Mouse (Mus musculus) adrenal gland, adult 8-10 months (tissue): ENCODE data around the gene Dnajb5. TPM values are rescaled to one million over a fixed set of nuclear protein-coding genes. Genes with fewer than 3 reads are reported as not detected.

ENCODE experiments used
- DNase-seq: peaks from one replicate; pipeline ENCODE4 v3.0.0; 2022
- total RNA-seq, 4 experiments: library from RNA; stranded (reverse); gene quantifications; 2 replicates each; pipeline ENCODE4 v1.2.4; 2022

The Dnajb5 gene
- total RNA-seq, 4 experiments from 2014 or later = 12.9 to 20.5 (median 18.2) TPM

DNA sequence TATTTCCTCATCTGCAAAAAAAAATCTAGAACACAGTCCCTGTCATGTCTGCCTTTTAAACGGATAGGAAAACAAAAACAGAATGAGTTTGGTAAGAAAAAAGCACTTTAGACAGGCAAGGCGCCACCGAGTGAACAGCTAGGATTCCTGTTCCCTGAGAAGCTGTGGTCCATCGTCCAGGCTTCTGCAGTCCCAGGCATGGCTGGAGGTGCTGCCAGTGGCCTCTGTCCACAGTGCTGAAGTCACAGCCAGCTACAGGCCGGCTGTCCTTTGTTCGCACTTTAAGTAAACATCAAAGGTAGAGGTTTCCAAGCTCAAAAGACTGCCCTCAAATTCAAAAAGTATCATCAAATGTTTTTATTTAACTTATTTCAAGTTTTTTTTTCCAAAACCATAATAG, 4.6 kb upstream of the Dnajb5 start:
- no peak for DNase-seq

DNA sequence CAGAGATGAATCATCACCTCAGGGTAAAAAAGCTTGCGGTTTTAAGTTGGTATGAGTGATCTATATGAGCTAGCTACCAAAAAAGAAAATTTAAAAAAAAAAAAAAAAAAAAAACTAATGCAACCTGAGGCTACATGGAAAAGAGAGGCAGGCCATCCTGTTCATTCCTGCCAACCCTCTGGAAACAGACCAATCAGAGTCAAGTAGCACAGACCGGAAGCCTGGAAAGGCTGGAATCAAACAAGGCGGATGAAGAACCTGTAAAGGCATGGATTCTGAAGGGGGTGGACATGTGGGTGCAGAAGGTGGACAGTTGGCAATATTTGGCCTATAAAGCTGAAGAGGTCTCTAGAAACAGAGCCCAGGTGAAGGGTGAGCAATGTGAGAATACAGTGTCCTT, 4.2 kb upstream of the Dnajb5 start:
- no peak for DNase-seq

DNA sequence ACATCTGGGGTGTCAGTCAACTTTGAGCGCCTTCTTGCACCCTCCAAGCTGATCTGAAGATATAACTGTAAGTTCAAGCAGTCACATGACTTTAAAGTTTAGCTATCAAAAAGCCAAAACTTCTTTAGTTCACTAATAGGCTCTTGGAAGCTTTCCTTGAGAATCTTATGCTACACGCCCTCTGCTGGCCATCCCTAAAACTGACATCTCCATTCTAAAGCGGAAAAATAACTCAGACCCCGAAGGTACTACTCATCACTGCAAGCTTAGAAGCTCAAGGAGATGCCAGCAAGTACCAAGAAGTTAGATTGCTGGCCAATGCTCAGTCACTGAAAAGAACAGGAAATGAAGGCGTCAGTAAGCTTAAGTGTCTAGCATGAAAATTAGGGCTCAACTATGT, 3.7 kb upstream of the Dnajb5 start:
- no peak for DNase-seq

DNA sequence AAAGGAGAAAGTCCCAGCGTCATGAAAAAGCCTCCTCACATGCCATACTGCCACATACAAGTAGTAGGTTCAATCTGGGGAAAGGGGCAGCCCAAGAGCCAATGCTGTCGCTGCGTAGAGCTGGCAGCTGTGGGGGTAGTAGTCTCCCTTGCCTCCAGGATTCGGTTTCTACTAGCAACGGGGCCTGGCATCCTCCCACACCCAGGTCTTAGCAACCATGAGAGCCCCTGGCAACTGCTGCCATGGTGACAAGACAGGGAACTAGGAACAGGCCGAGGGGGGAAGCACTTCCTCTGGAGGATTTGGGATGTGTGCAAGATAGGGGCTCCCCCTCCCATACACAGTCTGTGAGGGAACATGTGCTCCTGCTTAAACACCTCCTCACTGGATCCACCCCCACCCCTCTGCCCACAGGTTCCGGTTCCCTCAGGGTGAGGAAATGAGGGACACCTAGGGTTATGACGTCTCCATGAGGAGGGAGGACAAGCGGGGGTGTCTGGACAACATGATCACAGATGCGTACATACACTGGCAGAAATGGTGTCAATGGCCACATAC, 2.8 kb upstream of the Dnajb5 start:
- DNase-seq = no peak

DNA sequence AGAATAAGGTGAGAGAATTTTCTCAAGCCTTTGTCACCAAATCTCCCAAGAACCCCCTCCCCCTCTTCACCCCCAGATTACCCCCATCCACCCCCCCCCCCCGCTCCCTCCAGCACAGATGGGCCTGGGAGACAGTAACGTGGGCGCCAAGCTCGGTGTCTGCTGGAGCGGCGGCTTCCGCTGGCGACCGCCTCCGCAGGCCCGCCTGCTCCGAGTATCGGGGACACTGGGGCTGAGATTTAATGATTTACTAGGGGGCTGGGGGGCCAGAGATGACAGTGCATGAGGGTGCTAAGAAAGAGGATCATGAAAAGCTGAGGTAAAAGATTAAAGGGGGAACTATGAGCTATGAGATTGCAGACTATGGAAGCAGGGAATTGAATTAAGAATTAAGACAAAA, 1.1 kb upstream of the Dnajb5 start:
- no peak for DNase-seq

DNA sequence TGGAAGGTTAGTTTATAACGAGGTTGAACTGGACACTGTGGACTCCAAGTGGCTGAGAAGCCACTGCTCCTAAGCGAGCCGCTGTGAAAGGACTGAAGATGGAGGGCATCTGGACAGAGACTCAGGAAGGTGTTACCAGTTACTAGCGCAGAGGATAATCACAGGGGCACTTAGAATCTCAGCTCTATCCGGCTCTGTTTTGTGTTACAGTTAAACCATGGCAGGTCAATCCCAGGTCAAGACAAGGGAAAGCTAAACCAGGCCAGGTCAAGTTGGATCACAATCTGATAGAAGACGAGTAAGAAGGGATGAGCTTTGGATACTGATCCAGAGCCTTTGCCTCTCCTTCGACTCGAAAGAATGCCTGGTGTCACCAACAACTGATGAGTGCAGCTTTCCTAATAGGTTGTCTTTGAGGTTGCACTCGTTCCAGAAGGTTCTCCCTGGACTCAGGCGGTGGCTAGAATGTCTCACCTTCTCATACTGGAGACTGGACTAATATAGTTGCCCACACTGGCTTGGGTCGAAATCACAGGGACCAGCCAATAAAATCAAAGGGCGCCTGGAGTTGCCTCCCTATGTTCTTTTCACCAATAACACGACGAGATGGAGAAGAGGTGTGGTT, 451 bp upstream of the Dnajb5 start:
- no peak for DNase-seq

DNA sequence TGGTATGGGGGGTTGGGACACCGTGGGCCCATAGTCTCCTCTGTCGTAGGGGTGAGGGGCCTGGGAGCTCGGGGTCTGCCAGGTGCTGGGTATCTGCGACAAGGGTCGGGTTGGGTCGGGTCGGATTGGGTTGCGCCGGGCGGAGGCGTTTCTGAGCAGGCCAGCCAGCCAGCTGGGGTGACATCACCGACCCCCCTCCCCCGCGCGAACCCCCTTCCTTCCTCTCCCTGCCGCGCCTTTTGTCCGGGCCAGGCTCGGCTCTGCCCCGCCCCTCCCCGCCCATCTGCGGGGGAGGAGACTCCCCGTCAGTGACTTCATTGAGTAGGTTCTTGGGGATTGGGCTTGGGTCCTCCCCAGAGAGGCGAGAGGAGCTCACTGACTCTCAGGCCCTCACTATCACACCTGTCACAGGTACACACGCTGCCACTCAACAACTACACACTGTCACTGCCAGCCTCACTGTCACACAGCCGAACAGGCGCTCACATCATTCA, 498 bp downstream of the Dnajb5 start:
- DNase-seq = peak; percentile 83

DNA sequence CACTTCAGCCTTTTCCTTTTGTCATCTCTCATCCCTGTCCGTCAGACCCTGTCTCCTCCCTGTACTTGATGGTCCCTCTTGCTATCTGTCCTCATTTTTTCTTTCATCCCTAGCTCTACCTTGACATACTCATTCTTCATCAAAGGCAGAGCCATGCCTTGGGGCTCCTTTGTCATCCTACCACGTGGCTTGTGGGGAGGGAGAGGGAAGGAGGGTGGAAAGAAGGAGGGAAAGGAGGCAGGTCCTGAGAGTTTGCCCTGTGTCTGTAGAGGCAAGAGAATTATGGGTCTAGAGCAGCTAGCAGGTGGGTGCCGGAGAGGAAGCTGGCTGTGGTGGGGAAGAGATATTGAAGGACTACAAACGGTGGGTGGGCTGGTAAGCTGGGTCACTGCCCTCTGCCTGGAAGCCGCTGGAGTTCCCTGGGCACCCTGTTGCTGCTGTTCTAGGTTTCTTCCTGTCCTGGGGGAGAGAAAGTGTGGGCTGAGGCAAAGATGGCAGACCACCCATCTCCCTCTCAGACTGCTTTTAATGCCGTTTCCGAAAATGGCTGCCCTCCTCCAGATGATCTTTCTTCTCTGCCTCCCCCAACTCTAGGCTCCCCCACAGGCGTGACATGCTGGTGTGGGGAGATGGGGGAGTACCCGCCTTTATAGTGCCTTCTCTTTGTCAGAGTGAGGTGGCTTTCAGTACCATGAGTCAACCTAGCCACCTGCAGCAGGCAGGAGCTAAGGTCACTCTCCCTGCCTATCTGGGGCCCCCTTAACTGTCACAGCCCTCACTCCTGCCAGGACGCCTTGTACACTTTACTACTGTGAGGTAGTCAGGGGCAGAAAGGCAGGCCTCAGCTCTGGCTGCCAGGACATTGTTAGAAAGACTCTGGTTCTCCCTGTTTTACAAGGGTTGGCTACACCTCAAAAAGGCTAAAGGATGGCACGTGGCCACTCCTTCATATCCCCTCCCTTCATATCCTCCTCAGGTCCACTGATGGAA, 1.9 kb downstream of the Dnajb5 start:
- DNase-seq = no peak

DNA sequence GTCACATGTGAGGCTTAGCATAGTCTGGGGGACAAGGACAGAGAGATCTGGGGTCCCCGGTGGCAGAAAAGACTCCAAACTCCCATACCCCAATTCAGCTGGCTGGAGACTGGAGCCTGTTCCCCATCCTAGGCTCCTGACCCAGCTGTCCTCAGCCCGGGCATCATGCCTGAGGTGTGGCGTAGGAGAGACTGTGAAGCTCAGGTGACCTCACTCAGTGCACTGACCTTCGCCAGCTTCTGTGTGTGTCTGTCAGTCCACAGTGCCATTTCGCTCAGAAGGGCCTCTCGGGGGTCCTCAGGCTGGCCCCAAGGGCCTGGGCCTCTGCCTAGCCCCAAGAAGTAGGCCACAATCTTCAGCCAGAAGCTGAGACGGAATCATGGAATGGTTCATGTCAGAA, 2.9 kb downstream of the Dnajb5 start:
- DNase-seq = no peak

DNA sequence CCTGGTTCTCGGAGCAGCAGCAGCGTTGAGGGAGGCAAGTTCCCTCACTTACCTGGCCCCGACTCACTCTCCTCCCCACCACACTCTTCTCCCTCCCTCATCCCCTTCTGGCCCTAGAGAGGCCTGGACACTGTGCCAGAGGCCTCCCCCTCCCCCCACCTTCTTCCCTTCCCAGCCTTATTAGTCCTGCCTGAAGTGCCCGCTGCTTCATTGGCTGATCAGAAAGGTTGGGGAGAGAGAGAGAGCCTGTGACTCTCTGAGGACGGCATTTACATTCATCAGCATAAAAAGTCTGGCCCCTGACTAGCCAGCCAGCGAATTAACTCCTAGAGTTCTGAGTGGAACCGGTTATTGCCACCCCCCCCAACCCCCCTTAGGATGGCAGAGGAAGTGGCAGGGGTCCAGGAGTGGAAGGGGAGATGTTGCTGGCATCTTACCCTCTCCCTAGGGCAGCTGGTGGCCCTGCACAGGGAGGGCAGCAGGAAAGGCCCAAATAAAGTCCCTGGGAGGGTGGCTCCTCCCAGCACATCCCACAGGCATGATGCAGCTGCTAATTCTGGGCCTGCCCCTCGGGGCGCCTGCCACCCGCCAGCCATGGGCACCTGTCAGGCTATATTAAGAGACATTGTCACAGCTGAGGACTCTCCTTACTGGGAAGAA, 4.0 kb downstream of the Dnajb5 start:
- DNase-seq = no peak

DNA sequence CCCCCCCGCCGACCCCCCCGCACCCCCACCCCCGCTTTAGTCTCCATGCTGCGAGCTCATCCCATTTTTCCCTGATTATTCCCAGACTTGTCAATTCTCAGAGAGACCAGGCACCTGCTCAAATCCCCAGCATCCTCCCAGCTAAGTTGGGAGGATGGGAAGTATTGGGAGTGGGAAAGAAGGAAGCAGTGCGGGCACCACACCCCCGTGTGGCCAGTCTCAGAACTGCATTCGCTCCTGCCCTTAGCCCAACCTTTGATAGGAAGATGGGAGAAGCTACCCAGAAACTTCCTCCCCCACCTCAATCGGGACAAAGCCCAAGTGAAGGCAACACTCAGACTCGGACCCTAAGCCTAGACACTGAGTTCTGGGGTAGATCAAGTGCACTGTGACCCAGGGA, 4.7 kb downstream of the Dnajb5 start:
- no peak for DNase-seq

DNA sequence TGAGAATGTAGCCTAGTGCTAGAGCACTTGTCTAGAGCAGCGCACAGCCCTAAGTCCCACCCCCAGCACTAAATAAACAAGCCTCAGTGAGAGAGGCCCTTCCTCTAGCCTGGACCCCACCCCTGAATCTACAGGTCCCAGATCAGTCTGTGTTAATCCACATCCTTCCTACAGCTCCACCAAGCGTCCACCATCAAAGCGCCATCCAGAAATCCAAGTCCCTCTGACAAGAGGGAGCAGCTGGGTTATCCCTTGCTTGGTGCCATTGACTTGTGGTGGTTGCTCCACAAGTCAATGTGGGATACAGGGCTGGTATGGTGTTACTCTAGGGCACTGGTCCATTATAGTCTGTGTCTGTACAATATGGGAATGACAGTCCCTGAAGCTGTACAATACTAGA, 5.6 kb downstream of the Dnajb5 start:
- no peak for DNase-seq

DNA sequence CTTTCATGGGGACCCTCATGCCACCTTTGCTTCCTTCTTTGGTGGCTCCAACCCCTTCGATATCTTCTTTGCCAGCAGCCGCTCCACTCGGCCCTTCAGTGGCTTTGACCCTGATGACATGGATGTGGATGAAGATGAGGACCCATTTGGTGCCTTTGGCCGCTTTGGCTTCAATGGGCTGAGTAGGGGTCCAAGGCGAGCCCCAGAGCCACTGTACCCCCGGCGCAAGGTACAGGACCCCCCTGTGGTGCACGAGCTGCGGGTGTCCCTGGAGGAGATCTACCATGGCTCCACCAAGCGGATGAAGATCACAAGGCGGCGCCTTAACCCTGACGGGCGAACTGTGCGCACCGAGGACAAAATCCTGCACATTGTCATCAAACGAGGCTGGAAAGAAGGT, 7.0 kb downstream of the Dnajb5 start:
- no peak for DNase-seq

DNA sequence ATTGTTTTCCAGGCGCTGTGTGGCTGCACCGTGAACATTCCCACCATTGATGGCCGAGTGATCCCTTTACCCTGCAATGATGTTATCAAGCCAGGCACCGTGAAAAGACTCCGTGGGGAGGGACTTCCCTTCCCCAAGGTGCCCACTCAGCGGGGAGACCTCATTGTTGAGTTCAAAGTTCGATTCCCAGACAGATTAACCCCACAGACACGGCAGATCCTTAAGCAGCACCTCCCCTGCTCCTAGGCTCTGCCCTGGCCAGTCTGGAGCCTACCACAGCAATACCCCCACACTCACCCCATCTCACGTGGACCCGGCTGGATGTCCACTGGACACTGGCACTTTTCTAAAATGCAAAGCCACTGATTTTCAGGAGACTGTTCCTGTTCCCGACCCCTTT, 7.7 kb downstream of the Dnajb5 start:
- DNase-seq = no peak

DNA sequence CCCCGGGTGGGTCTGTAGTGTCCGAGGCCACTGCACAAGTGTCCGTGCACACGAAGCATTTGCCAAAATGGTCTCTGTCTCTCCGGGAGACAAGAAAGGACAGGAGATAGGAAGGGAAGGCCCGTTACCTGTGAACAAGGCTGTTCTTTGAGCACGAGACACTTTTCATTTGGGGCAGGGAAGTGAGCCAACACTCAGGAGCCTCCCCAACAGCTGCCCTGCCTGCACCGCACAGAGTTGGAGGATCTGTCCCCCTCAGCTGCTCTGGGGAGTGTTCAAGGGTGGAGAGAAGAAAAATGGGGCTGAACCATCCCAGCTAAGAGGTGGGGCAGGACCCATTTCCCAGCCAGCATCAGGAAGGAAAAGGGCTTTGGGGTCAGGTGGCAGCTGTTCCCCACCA, 8.4 kb downstream of the Dnajb5 start:
- DNase-seq = no peak

DNA sequence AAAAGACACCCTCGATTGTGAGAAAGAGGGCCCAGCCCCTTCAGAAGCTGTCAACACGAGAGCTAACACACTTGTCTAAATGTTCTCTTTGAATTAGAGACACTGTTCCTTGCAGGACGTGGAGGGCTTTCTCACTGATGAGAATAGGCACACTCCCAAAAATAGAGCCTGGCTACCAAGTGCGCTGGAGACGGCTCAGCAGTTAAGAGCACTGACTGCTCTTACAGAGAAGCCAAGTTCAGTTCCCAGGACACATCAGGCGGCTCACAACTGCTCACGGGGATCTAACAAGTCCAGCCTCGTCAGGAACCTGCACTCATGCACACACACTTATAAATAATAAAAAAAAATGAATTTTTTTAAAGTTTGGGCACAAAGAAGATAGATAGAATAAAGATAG, 9.3 kb downstream of the Dnajb5 start:
- DNase-seq = no peak

DNA sequence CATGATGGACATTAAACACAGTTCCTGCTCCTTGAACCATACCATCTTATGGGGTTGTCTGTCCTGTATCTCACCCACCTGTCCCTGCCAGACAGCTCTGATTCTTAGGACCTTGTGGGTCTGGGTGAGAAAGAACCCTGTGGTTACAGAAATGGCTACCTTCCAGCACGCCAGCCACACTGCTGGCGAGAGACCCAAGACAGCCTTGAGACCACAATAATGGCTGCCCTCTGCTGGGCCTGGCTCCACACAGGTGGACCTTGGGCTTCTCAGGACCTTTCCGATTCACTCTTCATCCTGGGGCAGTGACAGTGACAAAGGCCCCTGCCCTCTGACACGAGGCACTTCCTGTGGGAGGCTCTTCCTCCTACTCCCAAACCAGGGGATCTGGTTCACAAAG, 9.8 kb downstream of the Dnajb5 start:
- DNase-seq = no peak

DNA sequence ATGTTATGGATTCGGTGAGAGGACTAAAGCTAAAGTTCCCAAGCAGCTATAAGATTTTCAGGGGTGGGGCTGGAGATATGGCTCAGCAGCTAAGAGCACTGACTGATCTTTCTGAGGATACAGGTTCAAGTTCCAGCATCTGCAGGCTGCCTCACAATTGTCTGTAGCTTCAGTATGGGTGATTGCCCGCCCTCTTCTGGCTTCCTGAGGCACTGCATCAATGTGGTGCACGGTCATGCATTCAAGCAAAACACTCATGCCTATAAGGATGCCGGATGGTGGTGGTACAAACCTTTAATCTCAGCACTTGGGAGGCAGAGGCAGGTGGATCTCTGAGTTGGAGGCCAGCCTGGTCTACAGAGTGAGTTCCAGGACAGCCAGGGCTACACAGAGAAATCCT, 12.0 kb downstream of the Dnajb5 start:
- DNase-seq = no peak

DNA sequence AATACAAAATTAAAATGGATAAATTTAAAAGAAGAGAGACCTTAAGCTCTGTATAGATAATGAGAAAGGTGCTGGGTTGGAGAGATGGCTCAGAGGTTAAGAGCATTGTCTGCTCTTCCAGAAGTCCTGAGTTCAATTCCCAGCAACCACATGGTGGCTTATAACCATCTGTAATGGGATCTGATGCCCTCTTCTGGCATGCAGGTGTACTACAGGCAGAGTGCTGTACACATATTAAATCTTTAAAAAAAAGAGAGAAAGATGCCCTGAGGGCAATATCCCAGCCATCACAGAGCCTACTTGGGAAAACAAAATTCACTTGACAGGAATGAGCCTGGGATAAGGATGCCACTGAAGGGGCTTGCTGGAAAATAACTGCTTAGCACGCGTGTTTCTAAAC, 13.9 kb downstream of the Dnajb5 start:
- no peak for DNase-seq

DNA sequence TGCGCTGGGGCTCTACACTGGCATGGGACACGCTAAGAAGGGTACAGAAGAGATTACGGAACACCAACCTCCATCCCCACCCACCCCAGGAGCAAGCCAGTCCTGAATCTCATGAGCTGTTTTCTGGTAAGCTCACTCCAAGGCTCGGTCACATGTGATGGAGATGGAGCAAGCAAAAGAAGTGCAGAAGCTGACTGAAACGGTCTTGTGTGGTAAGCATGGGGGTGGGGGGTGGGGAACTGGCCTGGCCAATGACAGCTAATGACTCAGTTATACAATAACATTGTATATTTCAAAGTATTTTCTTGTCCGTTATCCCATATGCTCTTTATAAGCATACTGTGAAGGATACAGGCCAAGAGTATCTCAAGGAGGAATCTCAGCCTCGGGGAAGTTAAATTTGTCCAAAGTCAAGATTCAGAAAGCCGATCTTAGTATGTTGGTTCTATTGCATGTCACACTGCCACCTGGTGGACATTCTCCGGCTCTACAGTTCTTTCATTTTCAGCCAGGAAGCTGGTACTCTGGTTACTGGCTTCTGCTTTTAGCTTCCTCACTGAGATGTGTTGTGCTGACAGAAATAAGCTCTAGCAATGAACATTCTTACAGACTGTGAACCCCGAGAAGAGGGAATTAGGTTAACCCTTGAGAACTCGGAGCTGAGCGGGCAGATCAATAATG, 15.6 kb downstream of the Dnajb5 start:
- DNase-seq = no peak

DNA sequence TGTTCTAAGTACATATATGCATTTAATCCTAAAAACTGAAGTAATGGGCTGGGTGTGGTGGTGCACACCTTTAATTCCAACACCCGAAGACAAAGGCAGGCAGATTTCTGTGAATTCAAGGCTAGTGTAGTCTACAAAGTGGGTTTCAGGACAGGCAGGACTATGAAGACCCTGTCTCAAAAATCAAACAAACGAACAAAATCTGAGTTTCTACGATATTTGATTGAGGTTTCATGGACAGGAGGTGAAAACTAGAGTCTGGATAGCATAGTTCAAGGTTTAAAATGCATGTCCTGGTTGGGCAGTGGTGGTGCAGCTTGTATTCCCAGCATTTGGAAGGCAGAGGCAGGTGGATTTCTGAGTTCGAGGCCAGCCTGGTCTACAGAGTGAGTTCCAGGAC, 19.7 kb downstream of the Dnajb5 start, which contains the start of gene 1700022I11Rik:
Gene 1700022I11Rik, plus strand, starts transcription at position 301 of the 400 bp plus-strand sequence.
- no peak for DNase-seq

DNA sequence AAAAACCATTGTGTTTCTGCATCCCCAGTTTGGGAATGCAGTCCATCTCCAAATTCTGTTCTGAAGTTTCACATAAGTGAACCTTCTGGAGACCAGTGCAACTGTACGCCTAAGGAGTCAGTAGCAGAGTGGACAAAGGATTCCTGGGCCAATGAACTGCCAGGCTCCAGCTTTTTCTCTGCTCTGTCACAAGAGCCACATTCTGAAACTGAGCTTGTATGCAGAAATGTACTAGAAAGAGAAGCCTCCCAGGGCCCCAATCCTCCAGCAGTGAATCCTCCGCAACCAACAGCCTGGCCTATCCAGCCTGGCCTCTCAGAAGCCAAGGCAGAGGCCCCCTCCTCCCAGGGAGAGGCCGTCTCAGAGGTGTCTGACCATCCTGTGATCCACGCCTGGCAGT, 23.3 kb downstream of the Dnajb5 start:
- DNase-seq = no peak
